Mouse (Mus musculus): ENCODE measurements around the gene Gm20481.
"Not testable (repeated sequence)": the region's sequence is repeated elsewhere in the genome, so short reads cannot be mapped to it uniquely, and the experiment has no call there.

Gene Gm20481

GRCm38 (mm10) chr17:34951636-34952377, 17.9 kb upstream of the Gm20481 start:
- in situ Hi-C loops (cut with MboI, MseI), result no loop called here

- in situ Hi-C loops (cut with MboI, MseI), result no loop called here
Observed at GRCm38 (mm10) chr17:34952378-34953040, 17.2 kb upstream of the Gm20481 start.

- in situ Hi-C loops (cut with MboI, MseI), result no loop called here
Observed at GRCm38 (mm10) chr17:34953258-34953657, 16.5 kb upstream of the Gm20481 start.

- in situ Hi-C loops (cut with MboI, MseI), result no loop called here
Observed at GRCm38 (mm10) chr17:34953904-34954303, 15.8 kb upstream of the Gm20481 start.

- in situ Hi-C loops (cut with MboI, MseI), result no loop called here
Observed at GRCm38 (mm10) chr17:34954831-34955230, 14.9 kb upstream of the Gm20481 start.

GRCm38 (mm10) chr17:34955884-34956283, 13.8 kb upstream of the Gm20481 start:
- in situ Hi-C loops (cut with MboI, MseI), result no loop called here

- in situ Hi-C loops (cut with MboI, MseI), result no loop called here
Observed at GRCm38 (mm10) chr17:34956340-34956739, 13.4 kb upstream of the Gm20481 start.

- in situ Hi-C loops (cut with MboI, MseI), result not testable (repeated sequence)
Observed at GRCm38 (mm10) chr17:34957291-34957690, 12.4 kb upstream of the Gm20481 start.

GRCm38 (mm10) chr17:34957966-34958365, 11.7 kb upstream of the Gm20481 start:
- in situ Hi-C loops (cut with MboI, MseI), result not testable (repeated sequence)

GRCm38 (mm10) chr17:34958734-34959129, 11.0 kb upstream of the Gm20481 start:
- in situ Hi-C loops (cut with MboI, MseI), result not testable (repeated sequence)

GRCm38 (mm10) chr17:34959130-34959778, 10.5 kb upstream of the Gm20481 start, which contains the start of gene Hspa1b:
TSS of gene Hspa1b (minus strand) at chr17:34959238.
- in situ Hi-C loops (cut with MboI, MseI), result not testable (repeated sequence)

- in situ Hi-C loops (cut with MboI, MseI), result no loop called here
Observed at GRCm38 (mm10) chr17:34959881-34960515, 9.7 kb upstream of the Gm20481 start.

GRCm38 (mm10) chr17:34960702-34961493, 8.8 kb upstream of the Gm20481 start:
- in situ Hi-C loops (cut with MboI, MseI), result no loop called here

GRCm38 (mm10) chr17:34962125-34962524, 7.6 kb upstream of the Gm20481 start:
- in situ Hi-C loops (cut with MboI, MseI), result no loop called here

- in situ Hi-C loops (cut with MboI, MseI), result no loop called here
Observed at GRCm38 (mm10) chr17:34962841-34963240, 6.9 kb upstream of the Gm20481 start.

GRCm38 (mm10) chr17:34964640-34965049, 5.1 kb upstream of the Gm20481 start:
- in situ Hi-C loops (cut with MboI, MseI), result no loop called here

GRCm38 (mm10) chr17:34965627-34966026, 4.1 kb upstream of the Gm20481 start:
- in situ Hi-C loops (cut with MboI, MseI), result no loop called here

- in situ Hi-C loops (cut with MboI, MseI), result not testable (repeated sequence)
Observed at GRCm38 (mm10) chr17:34970850-34971249, 1.1 kb downstream of the Gm20481 start.

- in situ Hi-C loops (cut with MboI, MseI), result not testable (repeated sequence)
Observed at GRCm38 (mm10) chr17:34971694-34972068, 2.0 kb downstream of the Gm20481 start.

GRCm38 (mm10) chr17:34972069-34972749, 2.5 kb downstream of the Gm20481 start, which contains the start of the genes Hspa1a and Hspa1l:
TSS of gene Hspa1a (minus strand) at chr17:34972156.
TSS of gene Hspa1l (plus strand) at chr17:34972703.
- in situ Hi-C loops (cut with MboI, MseI), result not testable (repeated sequence)
